Mouse (Mus musculus) stomach, embryonic 16.5 days (tissue): ENCODE measurements around the gene Fam69a. TPM values are rescaled to one million over a fixed set of nuclear protein-coding genes. Genes with fewer than 3 reads are reported as not detected.
"Not testable (repeated sequence)": the region's sequence is repeated elsewhere in the genome, so short reads cannot be mapped to it uniquely, and the experiment has no call there.

ENCODE experiments used
- ATAC-seq: fragments of 200-750 bp; cut with Nextera tagmentation; 2 replicates; pipeline ENCODE4 v1.8.0; 2017; ENCODE audit warnings: moderate number of reproducible peaks, moderate TSS enrichment; ENCODE audit not compliant: insufficient read depth, low FRiP score
- H3K27ac ChIP-seq: fragments of 300-500 bp; sonication (generic); 2 replicates; pipeline ENCODE4 v1.5.1; 2014; ENCODE audit warnings: low read length
- H3K27me3 ChIP-seq: fragments of 300-500 bp; sonication (generic); 2 replicates; pipeline ENCODE4 v1.6.1; 2014; ENCODE audit warnings: low read length, control low read depth, mixed read lengths; ENCODE audit not compliant: control insufficient read depth, insufficient read depth
- H3K36me3 ChIP-seq: fragments of 300-500 bp; sonication (generic); 2 replicates; pipeline ENCODE4 v1.6.1; 2014; ENCODE audit warnings: low read length; ENCODE audit not compliant: control insufficient read depth, insufficient read depth
- H3K4me1 ChIP-seq: fragments of 300-500 bp; sonication (generic); 2 replicates; pipeline ENCODE4 v1.6.1; 2014; ENCODE audit warnings: low read length, control low read depth, mixed read lengths; ENCODE audit not compliant: control insufficient read depth, insufficient read depth
- H3K4me2 ChIP-seq: fragments of 300-500 bp; sonication (generic); 2 replicates; pipeline ENCODE4 v1.6.1; 2014; ENCODE audit warnings: low read depth, low read length, mixed read lengths
- H3K4me3 ChIP-seq: fragments of 300-500 bp; sonication (generic); replicated peaks from 2 replicates; pipeline ENCODE4 v1.5.1; 2014; ENCODE audit warnings: mild to moderate bottlenecking, low read length
- H3K9ac ChIP-seq: fragments of 300-500 bp; sonication (generic); 2 replicates; pipeline ENCODE4 v1.6.1; 2014; ENCODE audit warnings: low read length
- H3K9me3 ChIP-seq: fragments of 300-500 bp; sonication (generic); replicated peaks from 2 replicates; pipeline ENCODE4 v1.6.1; 2016; ENCODE audit warnings: low read length, control low read depth; ENCODE audit not compliant: control insufficient read depth
- WGBS: fragments of 180-500 bp; shearing (Covaris S2); extraction: QIAGEN DNeasy Blood & Tissue Kit; methylation state at CpG from one replicate; pipeline ENCODE4 v1.1.7; 2014; 5-methylcytosine and 5-hydroxymethylcytosine counted together
- polyA plus RNA-seq: library from polyadenylated mRNA; unstranded; fragments of >200 nt; fragmentation: Nextera tagmentation; extraction: Ambion mirVana; gene quantifications from 2 replicates; pipeline ENCODE4 v1.2.1, GENCODE M21; 2015

Fam69a gene
- polyA plus RNA-seq, 1 experiment from 2014 or later = 32.1 TPM

GRCm38 (mm10) chr5:107972444-107973272 lies 14.2 kb downstream of the Fam69a start:
- no peak overlapping the region for H3K4me2 ChIP-seq
- ATAC-seq = no peak
- WGBS = 62% methylated on average over 13 of the region's 13 CpGs
- H3K36me3 ChIP-seq = no peaks in the 10 kb centered on the region
- H3K4me1 ChIP-seq = 0 out of 2 replicates have a peak, but pooled peaks cover 8% of the 10 kb centered on the region
- no peaks in the 10 kb centered on the region for H3K27me3 ChIP-seq
- H3K4me3 ChIP-seq = no peak overlapping the region
- H3K27ac ChIP-seq = peak overlapping the region; percentile 14; the same call in 1 of the 2 replicates
- no peak overlapping the region for H3K9ac ChIP-seq
- no peaks in the 10 kb centered on the region for H3K9me3 ChIP-seq

DNA sequence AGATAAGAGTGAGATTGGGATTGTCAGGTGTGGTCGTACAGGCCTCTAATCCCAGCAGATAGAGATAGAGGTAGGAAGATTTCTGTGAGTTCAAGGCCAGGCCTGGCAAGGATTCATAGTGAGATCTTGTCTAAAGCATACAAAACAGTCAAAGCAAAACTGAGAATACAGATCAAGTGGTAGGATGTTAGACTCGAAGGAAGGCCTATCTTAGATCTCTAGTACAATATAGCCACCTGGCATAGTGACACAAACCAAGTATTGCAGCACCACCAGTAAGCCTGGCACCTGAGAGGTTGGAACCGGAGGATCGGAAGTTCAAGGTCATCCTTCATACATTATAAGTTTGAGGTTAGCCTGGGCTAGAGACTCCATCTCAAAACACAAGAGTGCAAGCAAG lies 15.8 kb downstream of the Fam69a start:
- Histone ChIP-seq H3K27me3 (no peaks in the 10 kb centered on the region), H3K27ac (no peak overlapping the region), H3K4me3 (no peak overlapping the region), H3K36me3 (no peaks in the 10 kb centered on the region), H3K4me2 (no peak overlapping the region), H3K9me3 (no peaks in the 10 kb centered on the region), H3K9ac (no peak overlapping the region), H3K4me1 (0 out of 2 replicates have a peak, but pooled peaks cover 8% of the 10 kb centered on the region)
- no peak for ATAC-seq
- 80% methylated on average over 4 of the region's 4 CpGs for WGBS

- H3K4me3 ChIP-seq, ATAC-seq, H3K27me3 ChIP-seq, H3K27ac ChIP-seq, H3K9ac ChIP-seq, H3K4me1 ChIP-seq, H3K4me2 ChIP-seq, H3K36me3 ChIP-seq, H3K9me3 ChIP-seq: not testable (repeated sequence)
- 76% methylated on average over 1 of the region's 1 CpGs for WGBS
Measured at GRCm38 (mm10) chr5:107969818-107970217, 17.1 kb downstream of the Fam69a start.

DNA sequence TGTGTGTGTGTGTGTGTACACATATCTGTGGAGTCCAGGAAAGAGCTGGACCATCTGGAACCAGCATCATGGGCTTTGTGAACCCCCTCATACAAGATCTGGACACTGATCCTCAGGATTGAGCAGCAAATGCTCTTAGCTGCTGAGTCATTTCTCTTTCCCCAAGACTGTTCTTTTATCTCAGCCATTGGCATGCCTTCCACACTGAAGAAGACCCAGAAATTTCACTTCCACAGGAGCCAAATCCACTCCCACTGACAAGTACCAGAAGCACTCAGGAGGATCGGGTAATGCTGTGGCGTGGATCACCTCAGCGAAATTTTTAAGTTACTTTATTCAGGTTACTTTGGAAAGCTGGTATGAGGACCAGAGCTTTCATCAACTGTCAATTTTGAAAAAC lies 18.8 kb downstream of the Fam69a start:
- Histone ChIP-seq H3K27ac (no peak overlapping the region), H3K4me3 (no peak overlapping the region), H3K9me3 (no peaks in the 10 kb centered on the region), H3K27me3 (no peaks in the 10 kb centered on the region), H3K4me1 (peaks cover 4% of the 10 kb centered on the region; the same call in 1 of the 2 replicates), H3K9ac (no peak overlapping the region), H3K36me3 (no peaks in the 10 kb centered on the region), H3K4me2 (no peak overlapping the region)
- WGBS = 82% methylated on average over 3 of the region's 3 CpGs
- ATAC-seq = no peak

- no peaks in the 10 kb centered on the region for H3K36me3 ChIP-seq
- no peak overlapping the region for H3K4me2 ChIP-seq
- no peaks in the 10 kb centered on the region for H3K9me3 ChIP-seq
- no peak overlapping the region for H3K4me3 ChIP-seq
- H3K27me3 ChIP-seq = no peaks in the 10 kb centered on the region
- peaks cover 1% of the 10 kb centered on the region; the same call in 1 of the 2 replicates for H3K4me1 ChIP-seq
- 56% methylated on average over 4 of the region's 4 CpGs for WGBS
- ATAC-seq = no peak
- no peak overlapping the region for H3K9ac ChIP-seq
- no peak overlapping the region for H3K27ac ChIP-seq
Measured at GRCm38 (mm10) chr5:107966841-107967457, 19.9 kb downstream of the Fam69a start.

DNA sequence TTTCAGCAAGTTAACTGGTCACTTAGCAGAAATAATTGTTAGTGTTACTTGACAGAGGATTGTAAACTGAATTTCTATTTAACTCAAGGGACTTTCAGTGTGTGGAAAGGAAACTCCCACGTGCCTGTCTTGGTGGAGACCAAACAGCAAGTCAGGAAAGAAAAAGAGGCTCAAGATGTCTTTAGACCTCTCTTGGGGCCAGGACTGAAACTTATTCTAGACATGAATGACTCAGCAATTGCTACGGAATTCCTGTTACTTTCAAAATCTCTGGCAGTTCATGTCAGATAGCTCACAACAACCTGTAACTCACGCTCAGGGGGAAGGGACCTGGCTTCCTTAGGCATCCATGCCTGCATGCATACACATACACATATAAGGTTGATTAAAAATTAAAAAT lies 20.7 kb downstream of the Fam69a start:
- no peak overlapping the region for H3K27ac ChIP-seq
- ATAC-seq = no peak
- no peaks in the 10 kb centered on the region for H3K9me3 ChIP-seq
- no peak overlapping the region for H3K4me3 ChIP-seq
- H3K4me1 ChIP-seq = peaks cover 6% of the 10 kb centered on the region; the same call in 1 of the 2 replicates
- H3K27me3 ChIP-seq = no peaks in the 10 kb centered on the region
- 32% methylated on average over 3 of the region's 3 CpGs for WGBS
- no peak overlapping the region for H3K9ac ChIP-seq
- H3K4me2 ChIP-seq = no peak overlapping the region
- no peaks in the 10 kb centered on the region for H3K36me3 ChIP-seq

GRCm38 (mm10) chr5:107965355-107965991 lies 21.4 kb downstream of the Fam69a start:
- no peak overlapping the region for H3K27ac ChIP-seq

GRCm38 (mm10) chr5:107964031-107964758 lies 22.7 kb downstream of the Fam69a start:
- peaks cover 11% of the 10 kb centered on the region; the same call in 1 of the 2 replicates for H3K4me1 ChIP-seq
- no peaks in the 10 kb centered on the region for H3K9me3 ChIP-seq
- H3K9ac ChIP-seq = no peak overlapping the region
- H3K27me3 ChIP-seq = no peaks in the 10 kb centered on the region
- H3K4me2 ChIP-seq = no peak overlapping the region
- no peak overlapping the region for H3K4me3 ChIP-seq
- ATAC-seq = no peak
- H3K27ac ChIP-seq = no peak overlapping the region
- WGBS = 69% methylated on average over 2 of the region's 2 CpGs
- H3K36me3 ChIP-seq = no peaks in the 10 kb centered on the region

More at GRCm38 (mm10) chr5:107965355-107965991, 21.4 kb downstream of the Fam69a start:
- 73% methylated on average over 9 of the region's 9 CpGs for WGBS
- Histone ChIP-seq H3K4me2 (no peak overlapping the region), H3K36me3 (no peaks in the 10 kb centered on the region), H3K4me3 (no peak overlapping the region), H3K9me3 (no peaks in the 10 kb centered on the region), H3K4me1 (peaks cover 11% of the 10 kb centered on the region; the same call in 1 of the 2 replicates), H3K27me3 (no peaks in the 10 kb centered on the region), H3K9ac (no peak overlapping the region)
- no peak for ATAC-seq
